Mouse (Mus musculus) intestine, embryonic 14.5 days (tissue): ENCODE data around the gene Zfp493. TPM values are rescaled to one million over a fixed set of nuclear protein-coding genes. Genes with fewer than 3 reads are reported as not detected.
"Not testable (repeated sequence)": the region's sequence is repeated elsewhere in the genome, so short reads cannot be mapped to it uniquely, and the experiment has no call there.

Source experiments
- ATAC-seq: fragments of 200-750 bp; cut with Nextera tagmentation; replicated peaks from 2 replicates; pipeline ENCODE4 v1.8.0; 2017; ENCODE audit warnings: low read depth, moderate number of reproducible peaks, moderate TSS enrichment, moderate library complexity; ENCODE audit not compliant: low FRiP score, low TSS enrichment
- DNase-seq: peaks from one replicate; pipeline ENCODE4 v3.0.0-alpha.2; 2018; ENCODE audit warnings: low spot score
- H3K27ac ChIP-seq: fragments of 300-500 bp; sonication (generic); 2 replicates; pipeline ENCODE4 v1.5.1; 2014; ENCODE audit warnings: low read depth, mild to moderate bottlenecking, control low read depth
- H3K27me3 ChIP-seq: fragments of 300-500 bp; sonication (generic); replicated peaks from 2 replicates; pipeline ENCODE4 v1.6.1; 2014; ENCODE audit warnings: low read length, control low read depth; ENCODE audit not compliant: control insufficient read depth, insufficient read depth
- H3K36me3 ChIP-seq: fragments of 300-500 bp; sonication (generic); 2 replicates; pipeline ENCODE4 v1.6.1; 2014; ENCODE audit warnings: low read length, control low read depth; ENCODE audit not compliant: control insufficient read depth, insufficient read depth
- H3K4me1 ChIP-seq: fragments of 300-500 bp; sonication (generic); replicated peaks from 2 replicates; pipeline ENCODE4 v1.6.1; 2014; ENCODE audit warnings: low read length, control low read depth, mixed read lengths; ENCODE audit not compliant: control insufficient read depth, insufficient read depth
- H3K4me2 ChIP-seq: fragments of 300-500 bp; sonication (generic); 2 replicates; pipeline ENCODE4 v1.6.1; 2014; ENCODE audit warnings: low read length
- H3K4me3 ChIP-seq: fragments of 300-500 bp; sonication (generic); 2 replicates; pipeline ENCODE4 v1.5.1; 2014; ENCODE audit warnings: low read depth, low read length, control low read depth, mixed read lengths
- H3K9ac ChIP-seq: fragments of 300-500 bp; sonication (generic); 2 replicates; pipeline ENCODE4 v1.6.1; 2014; ENCODE audit warnings: mild to moderate bottlenecking, low read length
- H3K9me3 ChIP-seq: fragments of 300-500 bp; sonication (generic); 2 replicates; pipeline ENCODE4 v1.6.1; 2016; ENCODE audit warnings: low read length, control low read depth; ENCODE audit not compliant: control insufficient read depth
- WGBS: fragments of 180-500 bp; shearing (Covaris S2); extraction: QIAGEN DNeasy Blood & Tissue Kit; methylation state at CpG from one replicate; pipeline ENCODE4 v1.1.7; 2014; 5-methylcytosine and 5-hydroxymethylcytosine counted together
- polyA plus RNA-seq: library from polyadenylated mRNA; unstranded; fragments of >200 nt; fragmentation: Nextera tagmentation; extraction: Ambion mirVana; gene quantifications from 2 replicates; pipeline ENCODE4 v1.2.1, GENCODE M21; 2014

The Zfp493 gene
- polyA plus RNA-seq, 1 experiment from 2014 or later: 3.4 TPM

- Histone ChIP-seq H3K9me3 (no peaks in the 10 kb centered on the region), H3K4me1 (no peaks in the 10 kb centered on the region), H3K4me3 (no peak overlapping the region), H3K9ac (no peak overlapping the region), H3K27me3 (no peaks in the 10 kb centered on the region), H3K4me2 (no peak overlapping the region), H3K36me3 (no peaks in the 10 kb centered on the region), H3K27ac (no peak overlapping the region)
- DNase-seq (no peak), ATAC-seq (no peak)
- WGBS: 83% methylated on average over 2 of the region's 2 CpGs
Measured at GRCm38 (mm10) chr13:67763031-67763768, 16.3 kb upstream of the Zfp493 start.

DNA sequence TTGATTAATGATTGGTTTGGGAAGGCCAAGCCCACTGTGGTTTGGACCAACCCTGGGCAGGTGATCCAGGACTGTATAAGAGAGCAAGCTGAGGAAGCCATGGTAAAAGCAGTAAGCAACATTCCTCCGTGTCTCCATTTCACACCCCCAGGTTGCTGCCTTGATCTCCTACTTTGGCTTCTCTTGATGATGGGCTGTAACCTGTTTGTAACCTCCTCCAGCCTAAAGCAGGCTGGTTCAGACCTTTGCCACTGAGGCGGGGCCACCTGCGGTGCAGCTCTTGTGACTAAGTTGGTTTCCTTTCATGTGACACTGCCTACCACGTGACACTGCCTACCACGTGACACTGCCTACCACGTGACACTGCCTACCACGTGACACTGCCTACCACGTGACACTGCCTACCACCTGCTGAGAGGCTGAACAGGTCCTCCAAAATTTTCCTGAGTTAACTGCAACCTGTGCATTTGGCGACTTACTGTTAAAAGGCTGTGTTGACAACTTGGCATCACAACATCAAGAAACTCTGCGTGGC, 12.5 kb downstream of the Zfp493 start:
- no peaks in the 10 kb centered on the region for H3K4me1 ChIP-seq
- DNase-seq (no peak), ATAC-seq (no peak)
- no peak overlapping the region for H3K4me3 ChIP-seq
- 0 out of 2 replicates have a peak, but pooled peaks cover 5% of the 10 kb centered on the region for H3K9me3 ChIP-seq
- no peaks in the 10 kb centered on the region for H3K36me3 ChIP-seq
- WGBS: 94% methylated on average over 10 of the region's 10 CpGs
- no peak overlapping the region for H3K27ac ChIP-seq
- H3K27me3 ChIP-seq: no peaks in the 10 kb centered on the region
- no peak overlapping the region for H3K4me2 ChIP-seq
- H3K9ac ChIP-seq: no peak overlapping the region

DNA sequence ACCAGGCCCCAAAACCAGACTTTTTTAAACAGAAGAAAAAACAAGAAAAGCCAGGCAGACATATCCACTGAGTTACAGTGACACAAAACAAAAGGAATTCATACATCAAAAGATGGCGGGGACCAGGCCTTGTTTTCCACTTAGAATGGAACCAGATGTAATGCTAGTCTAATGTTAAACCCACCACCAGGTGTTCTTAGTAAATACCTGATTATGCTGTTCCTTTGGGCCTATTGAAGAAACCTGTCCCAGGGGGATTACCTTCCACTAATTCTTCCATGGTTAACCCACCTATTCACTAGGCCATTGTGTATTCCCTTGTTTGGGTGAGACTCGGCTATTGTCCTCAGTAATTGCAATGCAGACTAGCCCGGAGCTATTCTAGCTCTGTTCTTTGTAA, 19.1 kb downstream of the Zfp493 start:
- WGBS: 90% methylated on average over 3 of the region's 3 CpGs
- Histone ChIP-seq H3K4me3 (no peak overlapping the region), H3K27me3 (no peaks in the 10 kb centered on the region), H3K9me3 (no peaks in the 10 kb centered on the region), H3K27ac (no peak overlapping the region), H3K9ac (no peak overlapping the region), H3K36me3 (no peaks in the 10 kb centered on the region), H3K4me1 (no peaks in the 10 kb centered on the region), H3K4me2 (no peak overlapping the region)
- DNase-seq (no peak), ATAC-seq (no peak)

- not testable (repeated sequence) for H3K27me3 ChIP-seq, H3K4me3 ChIP-seq, H3K36me3 ChIP-seq, H3K9ac ChIP-seq, H3K4me1 ChIP-seq, DNase-seq, H3K4me2 ChIP-seq, H3K27ac ChIP-seq, ATAC-seq, H3K9me3 ChIP-seq
- WGBS: 85% methylated on average over 3 of the region's 3 CpGs
Measured at GRCm38 (mm10) chr13:67799151-67799550, 19.7 kb downstream of the Zfp493 start.

- no peaks in the 10 kb centered on the region for H3K36me3 ChIP-seq
- H3K9me3 ChIP-seq: no peaks in the 10 kb centered on the region
- no peak overlapping the region for H3K9ac ChIP-seq
- no peak overlapping the region for H3K27ac ChIP-seq
- no peak overlapping the region for H3K4me3 ChIP-seq
- no peak overlapping the region for H3K4me2 ChIP-seq
- H3K27me3 ChIP-seq: no peaks in the 10 kb centered on the region
- H3K4me1 ChIP-seq: no peaks in the 10 kb centered on the region
- no peak for ATAC-seq
- WGBS: 41% methylated on average over 1 of the region's 1 CpGs
- DNase-seq: no peak
Measured at GRCm38 (mm10) chr13:67811651-67812210, 32.2 kb downstream of the Zfp493 start.

GRCm38 (mm10) chr13:67812961-67813709, 33.6 kb downstream of the Zfp493 start:
- no peaks in the 10 kb centered on the region for H3K27me3 ChIP-seq
- peak overlapping the region; percentile 17; the same call in 1 of the 2 replicates for H3K4me2 ChIP-seq
- H3K4me3 ChIP-seq: peak overlapping the region; percentile 70
- DNase-seq (no peak), ATAC-seq (peak; percentile 26)
- H3K27ac ChIP-seq: no peak overlapping the region
- H3K36me3 ChIP-seq: no peaks in the 10 kb centered on the region
- WGBS: 81% methylated on average over 8 of the region's 8 CpGs
- no peaks in the 10 kb centered on the region for H3K9me3 ChIP-seq
- H3K9ac ChIP-seq: no peak overlapping the region
- H3K4me1 ChIP-seq: no peaks in the 10 kb centered on the region

GRCm38 (mm10) chr13:67813710-67814660, 34.5 kb downstream of the Zfp493 start, which contains the start of gene Zfp273:
Gene Zfp273 (plus strand): TSS chr13:67813740.
- H3K4me1 ChIP-seq: no peaks in the 10 kb centered on the region
- H3K9me3 ChIP-seq: no peaks in the 10 kb centered on the region
- H3K27ac ChIP-seq: peak within 1 kb of the TSS; percentile 72
- H3K9ac ChIP-seq: peak within 1 kb of the TSS; percentile 44
- peak within 1 kb of the TSS; percentile 74 for H3K4me2 ChIP-seq
- 4% methylated on average over 31 of the region's 31 CpGs for WGBS
- DNase-seq (peak; percentile 96), ATAC-seq (peak; percentile 96)
- no peaks in the 10 kb centered on the region for H3K36me3 ChIP-seq
- H3K27me3 ChIP-seq: no peaks in the 10 kb centered on the region
- peak within 1 kb of the TSS; percentile 70 for H3K4me3 ChIP-seq

- DNase-seq (no peak), ATAC-seq (no peak)
- Histone ChIP-seq H3K4me1 (no peaks in the 10 kb centered on the region), H3K36me3 (no peaks in the 10 kb centered on the region), H3K9ac (no peak overlapping the region), H3K9me3 (no peaks in the 10 kb centered on the region), H3K27ac (no peak overlapping the region), H3K27me3 (no peaks in the 10 kb centered on the region), H3K4me3 (no peak overlapping the region), H3K4me2 (no peak overlapping the region)
- 85% methylated on average over 1 of the region's 1 CpGs for WGBS
Measured at GRCm38 (mm10) chr13:67818636-67819035, 39.1 kb downstream of the Zfp493 start.
